Mouse (Mus musculus) cerebellum, postnatal 4 days (tissue): Measurements from ENCODE around the gene Lrmp.
"Not testable (repeated sequence)": the region's sequence is repeated elsewhere in the genome, so short reads cannot be mapped to it uniquely, and the experiment has no call there.

Experiments used
- DNase-seq, 2 experiments: peaks; one replicate each; pipeline ENCODE4 v3.0.0; 2022; ENCODE audit warnings: low spot score in 2 of 2, mixed read lengths in 1 of 2

The Lrmp gene

GRCm38 (mm10) chr6:145115476-145116097 is at the start of gene Lrmp:
TSS of gene Lrmp (plus strand) at chr6:145115653.
- no peak for DNase-seq

GRCm38 (mm10) chr6:145066416-145066815 is 49.0 kb upstream of the Lrmp start:
- no peak for DNase-seq

GRCm38 (mm10) chr6:145067679-145068078 is 47.8 kb upstream of the Lrmp start:
- DNase-seq, result no peak

GRCm38 (mm10) chr6:145069397-145069796 is 46.1 kb upstream of the Lrmp start:
- DNase-seq, result no peak

- no peak for DNase-seq
Observed at GRCm38 (mm10) chr6:145069921-145070320, 45.5 kb upstream of the Lrmp start.

- DNase-seq, result no peak
Observed at GRCm38 (mm10) chr6:145074461-145074860, 41.0 kb upstream of the Lrmp start.

GRCm38 (mm10) chr6:145075088-145075547 is 40.3 kb upstream of the Lrmp start:
- peak in 1 of 2 experiments; percentile 19 for DNase-seq

- peak in 1 of 2 experiments; percentile 49 for DNase-seq
Observed at GRCm38 (mm10) chr6:145075548-145076224, 39.8 kb upstream of the Lrmp start, which contains the start of gene Bcat1. TSS of gene Bcat1 (minus strand) at chr6:145076184.

- peak in 1 of 2 experiments; percentile 21 for DNase-seq
Observed at GRCm38 (mm10) chr6:145076286-145076685, 39.2 kb upstream of the Lrmp start.

GRCm38 (mm10) chr6:145079087-145079759 is 36.2 kb upstream of the Lrmp start:
- no peak for DNase-seq

- no peak for DNase-seq
Observed at GRCm38 (mm10) chr6:145081721-145082120, 33.7 kb upstream of the Lrmp start.

GRCm38 (mm10) chr6:145084343-145085117 is 30.9 kb upstream of the Lrmp start:
- no peak for DNase-seq

GRCm38 (mm10) chr6:145088451-145089113 is 26.9 kb upstream of the Lrmp start:
- DNase-seq, result no peak

GRCm38 (mm10) chr6:145089373-145089772 is 26.1 kb upstream of the Lrmp start:
- no peak for DNase-seq

- no peak for DNase-seq
Observed at GRCm38 (mm10) chr6:145090201-145090863, 25.1 kb upstream of the Lrmp start.

- DNase-seq, result no peak
Observed at GRCm38 (mm10) chr6:145090928-145091327, 24.5 kb upstream of the Lrmp start.

GRCm38 (mm10) chr6:145091998-145092397 is 23.5 kb upstream of the Lrmp start:
- DNase-seq, result no peak

GRCm38 (mm10) chr6:145093038-145093622 is 22.3 kb upstream of the Lrmp start:
- DNase-seq, result not testable (repeated sequence)

- DNase-seq, result no peak
Observed at GRCm38 (mm10) chr6:145094431-145094830, 21.0 kb upstream of the Lrmp start.

- DNase-seq, result no peak
Observed at GRCm38 (mm10) chr6:145100923-145101322, 14.5 kb upstream of the Lrmp start.
